Mouse (Mus musculus) skeletal muscle tissue, adult 2 months (tissue): Measurements from ENCODE around the gene Bbc3.

Experiments used
- DNase-seq: peaks from one replicate; pipeline ENCODE4 v3.0.0-alpha.2; 2012; ENCODE audit warnings: low read depth, low spot score

Bbc3 gene

DNA sequence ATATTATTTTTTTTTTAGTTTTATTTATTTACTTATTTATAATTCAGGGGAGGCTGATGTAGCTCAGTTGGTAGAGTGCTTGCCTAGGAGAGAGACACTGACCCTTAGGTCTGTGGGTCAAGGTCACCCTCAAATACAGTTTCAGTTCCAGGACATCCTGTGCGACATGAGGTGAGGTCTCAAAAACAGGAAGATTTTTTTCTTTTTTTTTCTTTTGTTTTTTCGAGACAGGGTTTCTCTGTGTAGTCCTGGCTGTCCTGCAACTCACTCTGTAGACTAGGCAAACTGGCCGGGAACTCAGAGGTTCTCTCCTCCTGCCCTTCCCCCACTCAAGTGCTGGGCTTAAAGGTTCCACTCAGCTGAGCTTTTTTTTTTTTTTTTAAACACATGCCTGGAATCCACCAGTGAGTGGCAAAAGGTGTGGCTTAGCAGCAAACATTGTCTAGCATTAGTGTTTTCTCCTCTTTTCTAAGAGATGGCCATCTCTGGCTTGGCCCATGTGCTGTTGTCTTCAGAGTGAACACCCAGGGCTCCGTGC lies 7.1 kb downstream of the Bbc3 start:
- DNase-seq, result no peak

DNA sequence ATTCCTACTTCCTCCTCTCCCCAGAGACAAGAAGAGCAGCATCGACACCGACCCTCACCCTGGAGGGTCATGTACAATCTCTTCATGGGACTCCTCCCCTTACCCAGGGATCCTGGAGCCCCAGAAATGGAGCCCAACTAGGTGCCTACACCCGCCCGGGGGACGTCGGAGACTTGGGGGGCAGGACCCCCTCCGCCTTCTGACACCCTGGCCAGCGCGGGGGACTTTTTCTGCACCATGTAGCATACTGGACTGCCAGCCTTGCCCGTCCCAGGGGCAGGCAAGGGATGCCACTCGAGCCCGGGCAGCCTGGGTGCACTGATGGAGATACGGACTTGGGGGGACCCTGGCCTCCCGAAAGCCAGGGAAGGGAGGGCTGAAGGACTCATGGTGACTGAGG lies 8.9 kb downstream of the Bbc3 start:
- DNase-seq, result no peak

- no peak for DNase-seq
These were observed 11.0 kb downstream of the Bbc3 start for GRCm38 (mm10) chr7:16319216-16319615.

DNA sequence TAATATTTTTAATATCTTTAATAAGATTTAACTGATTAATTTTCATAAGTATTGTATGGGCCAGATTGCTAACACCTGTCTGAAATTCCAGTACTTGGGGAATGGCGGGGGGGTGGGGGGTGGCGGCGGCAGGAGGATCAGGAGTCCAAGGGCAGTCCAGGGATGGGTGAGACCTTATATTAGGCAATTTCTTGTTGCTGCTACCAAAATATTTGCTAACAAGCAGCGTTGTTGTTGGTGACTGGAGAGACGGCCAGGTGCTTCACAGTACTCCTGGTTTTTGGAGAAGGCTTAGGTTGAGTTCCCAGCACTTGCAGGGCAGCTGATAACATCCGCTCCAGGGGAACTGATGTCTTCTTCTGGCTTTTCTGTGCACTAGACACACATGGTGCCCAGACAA lies 12.3 kb downstream of the Bbc3 start:
- DNase-seq, result no peak

DNA sequence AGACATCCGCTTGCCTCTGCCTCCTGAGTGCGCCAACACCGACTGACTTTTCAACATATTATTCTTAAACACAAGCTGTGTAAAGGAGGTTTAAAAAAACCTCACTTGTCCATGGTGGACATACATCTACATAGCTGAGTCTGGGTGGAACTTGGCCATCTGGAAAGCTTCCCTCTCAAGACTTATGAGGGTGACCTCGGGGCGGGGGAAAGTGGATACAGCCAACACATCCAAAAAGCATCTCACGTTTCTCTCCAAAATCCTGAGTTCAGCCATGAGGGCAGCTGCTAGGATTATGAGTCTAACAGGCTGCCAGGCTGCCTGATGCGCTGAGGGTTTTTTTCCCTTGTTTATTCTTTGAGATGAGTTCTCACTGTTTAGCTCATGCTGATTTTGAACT lies 16.5 kb downstream of the Bbc3 start:
- no peak for DNase-seq

- peak; percentile 88 for DNase-seq
These were observed 17.9 kb downstream of the Bbc3 start for GRCm38 (mm10) chr7:16325920-16326606.

- DNase-seq, result no peak
These were observed 18.4 kb downstream of the Bbc3 start for GRCm38 (mm10) chr7:16326607-16326971.

GRCm38 (mm10) chr7:16329146-16329545 lies 21.0 kb downstream of the Bbc3 start:
- no peak for DNase-seq

GRCm38 (mm10) chr7:16337733-16338132 lies 29.5 kb downstream of the Bbc3 start:
- DNase-seq, result no peak

GRCm38 (mm10) chr7:16344598-16344997 lies 36.4 kb downstream of the Bbc3 start:
- DNase-seq, result no peak

DNA sequence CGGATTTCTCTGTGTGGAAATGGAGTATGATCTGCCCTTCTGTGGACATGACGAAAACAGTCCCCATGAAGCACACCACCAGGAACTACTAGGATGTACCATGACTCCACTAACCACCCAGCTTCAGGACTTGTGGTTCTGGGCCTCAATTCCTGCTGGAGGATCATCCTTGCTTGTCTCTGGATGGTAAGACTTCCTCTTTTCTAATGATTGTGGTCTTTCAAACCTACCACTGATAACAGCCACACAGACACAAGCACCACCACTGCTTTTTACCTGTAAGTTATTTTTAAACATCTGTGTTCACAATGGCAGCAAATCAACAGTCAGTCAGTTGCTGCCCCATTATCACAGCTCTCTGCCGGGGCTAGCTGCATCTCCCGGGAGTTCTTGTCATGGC lies 37.1 kb downstream of the Bbc3 start:
- DNase-seq, result no peak

DNA sequence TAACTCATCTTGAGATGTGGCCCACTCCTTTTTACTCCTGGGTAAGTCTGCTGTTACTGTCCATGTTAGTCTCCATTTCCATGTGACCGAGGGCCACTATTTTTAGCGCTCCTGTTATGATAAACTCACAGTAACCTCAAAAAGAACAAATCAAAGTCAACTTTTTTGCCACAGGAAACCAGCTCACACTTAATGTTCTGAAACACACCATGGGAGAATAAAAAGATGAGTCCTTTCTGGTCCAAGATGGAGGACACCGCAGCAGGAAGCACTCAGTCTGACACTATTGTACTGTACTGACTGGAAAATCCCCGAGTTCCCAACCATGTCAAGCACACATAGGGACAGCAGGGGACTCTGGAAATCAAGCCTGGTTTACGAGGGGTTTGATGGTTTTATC lies 41.8 kb downstream of the Bbc3 start:
- DNase-seq, result no peak

GRCm38 (mm10) chr7:16355854-16356594 lies 47.8 kb downstream of the Bbc3 start:
- DNase-seq, result no peak

- no peak for DNase-seq
These were observed 49.4 kb downstream of the Bbc3 start for GRCm38 (mm10) chr7:16357602-16358001.

DNA sequence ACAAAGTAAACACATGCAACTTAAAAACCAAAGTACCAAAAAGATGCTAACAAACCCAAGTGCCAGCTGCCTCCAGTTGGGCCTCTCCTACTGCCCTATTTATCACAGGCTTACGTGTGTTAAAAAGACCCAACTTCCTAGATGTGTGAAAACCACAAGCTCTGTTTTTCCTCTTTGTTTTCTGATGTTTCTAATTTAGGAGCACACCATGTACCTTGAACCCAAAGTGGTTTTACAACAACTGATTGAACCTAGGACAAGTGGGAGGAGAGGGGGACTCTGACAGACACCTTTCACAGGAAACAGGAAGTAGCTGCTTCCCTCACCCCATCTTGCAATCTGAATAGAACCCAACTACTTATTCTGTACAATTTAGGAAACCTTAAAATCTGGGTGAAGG lies 56.1 kb downstream of the Bbc3 start:
- DNase-seq, result no peak

GRCm38 (mm10) chr7:16364901-16365500 lies 56.8 kb downstream of the Bbc3 start:
- DNase-seq, result no peak

- no peak for DNase-seq
These were observed 58.0 kb downstream of the Bbc3 start for GRCm38 (mm10) chr7:16366133-16366646.

DNA sequence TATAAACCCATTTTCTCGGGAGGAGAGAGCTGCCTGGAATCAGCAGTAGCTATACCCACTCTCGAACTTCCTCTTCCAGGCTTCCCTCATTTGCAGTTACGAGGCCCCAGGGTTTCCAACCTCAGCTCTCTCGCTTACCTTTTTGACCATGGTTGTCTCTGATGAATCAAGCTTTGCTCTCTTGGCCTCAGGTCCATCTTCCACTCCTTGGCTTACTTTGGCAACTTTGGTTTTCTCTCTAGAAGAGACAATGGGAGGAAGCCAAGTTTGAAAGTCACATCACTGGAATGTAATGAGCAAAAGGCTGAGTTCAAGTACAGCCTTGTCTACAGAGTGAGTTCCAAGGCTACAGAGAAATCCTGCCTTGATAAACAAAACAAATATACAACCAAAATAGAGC lies 58.5 kb downstream of the Bbc3 start:
- no peak for DNase-seq
